Mouse (Mus musculus) thymus, postnatal 0 days (tissue): ENCODE data around the gene Higd1b. TPM values are rescaled to one million over a fixed set of nuclear protein-coding genes. Genes with fewer than 3 reads are reported as not detected.

Source experiments
- DNase-seq: peaks from one replicate; pipeline ENCODE4 v3.0.0-alpha.2; 2015; ENCODE audit warnings: low spot score
- polyA plus RNA-seq: library from polyadenylated mRNA; unstranded; fragments of >200 nt; fragmentation: Nextera tagmentation; extraction: Ambion mirVana; gene quantifications from 2 replicates; pipeline ENCODE4 v1.2.1, GENCODE M21; 2015

The Higd1b gene
- polyA plus RNA-seq, 1 experiment from 2014 or later, result 4.8 TPM

DNA sequence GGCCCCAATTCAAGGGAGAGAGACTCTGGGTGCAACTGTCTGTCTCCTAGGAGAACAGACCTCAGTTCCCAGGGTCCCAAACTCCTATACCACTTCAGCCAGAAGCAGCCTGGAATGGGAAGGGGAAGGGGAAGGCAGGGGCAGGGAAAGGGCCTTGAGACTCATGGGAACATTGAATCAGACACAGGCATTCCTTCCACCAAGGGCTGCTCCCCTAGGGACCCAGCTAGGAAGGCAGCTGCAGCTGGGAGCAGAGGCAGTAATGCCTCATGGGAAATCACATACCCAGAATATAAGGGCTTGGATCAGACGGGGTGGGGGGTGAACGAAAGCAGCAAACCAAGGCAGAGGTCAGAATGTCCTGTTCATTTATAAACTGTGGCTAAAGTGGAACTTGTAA is 2.5 kb downstream of the Higd1b start:
- DNase-seq, result no peak

DNA sequence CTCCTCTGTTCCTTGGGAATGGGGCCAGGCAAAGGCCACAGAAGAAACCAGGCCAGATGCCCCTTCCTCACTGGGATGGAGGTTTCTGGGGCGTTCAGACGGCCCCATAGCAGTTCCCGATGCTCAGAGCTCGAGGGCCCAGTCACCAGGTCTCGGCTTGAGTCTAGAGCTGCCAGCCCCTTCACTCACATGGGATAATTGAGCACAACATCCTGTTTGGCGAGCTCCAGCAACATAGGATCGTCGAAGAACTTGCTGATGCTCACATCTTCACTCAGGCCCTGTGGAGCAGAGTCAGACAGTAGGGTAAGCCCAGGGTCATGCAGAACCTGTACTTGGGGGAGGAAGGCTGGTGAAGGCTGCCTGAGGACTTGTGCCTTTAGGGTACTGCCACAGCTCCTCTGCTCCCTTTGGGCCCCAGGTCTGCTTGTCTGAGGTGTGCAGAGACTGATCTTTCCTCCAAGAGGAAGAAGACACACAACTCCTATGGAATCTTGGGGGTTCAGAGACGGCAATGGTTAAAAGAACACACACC is 3.0 kb downstream of the Higd1b start:
- no peak for DNase-seq

GRCm38 (mm10) chr11:102845926-102846325 is 10.3 kb downstream of the Higd1b start:
- no peak for DNase-seq

GRCm38 (mm10) chr11:102851883-102852282 is 16.2 kb downstream of the Higd1b start:
- DNase-seq, result peak; percentile 38

- DNase-seq, result peak; percentile 14
Measured at GRCm38 (mm10) chr11:102853760-102854159, 18.1 kb downstream of the Higd1b start.

GRCm38 (mm10) chr11:102855941-102856340 is 20.3 kb downstream of the Higd1b start:
- no peak for DNase-seq

DNA sequence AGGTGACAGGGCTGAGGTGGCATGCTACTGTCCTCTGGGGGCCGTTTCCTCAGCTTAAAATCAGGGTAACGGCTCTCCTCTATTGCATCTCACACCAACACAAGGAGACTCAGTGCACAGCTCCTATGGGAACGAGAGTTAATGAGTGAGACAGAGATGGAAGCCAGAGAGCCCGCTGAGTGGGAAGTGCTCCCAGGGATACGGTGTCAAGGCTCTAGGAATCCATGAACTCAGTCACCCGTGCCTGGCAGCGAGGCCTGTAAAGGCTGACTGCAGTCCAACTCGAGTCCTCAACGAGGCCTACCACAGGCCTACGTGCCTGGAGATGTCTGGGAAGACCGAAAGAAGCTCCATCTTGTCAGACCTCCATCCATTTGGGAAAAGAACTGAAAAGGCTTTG is 23.3 kb downstream of the Higd1b start:
- DNase-seq, result no peak

GRCm38 (mm10) chr11:102859933-102860332 is 24.3 kb downstream of the Higd1b start:
- DNase-seq, result no peak

DNA sequence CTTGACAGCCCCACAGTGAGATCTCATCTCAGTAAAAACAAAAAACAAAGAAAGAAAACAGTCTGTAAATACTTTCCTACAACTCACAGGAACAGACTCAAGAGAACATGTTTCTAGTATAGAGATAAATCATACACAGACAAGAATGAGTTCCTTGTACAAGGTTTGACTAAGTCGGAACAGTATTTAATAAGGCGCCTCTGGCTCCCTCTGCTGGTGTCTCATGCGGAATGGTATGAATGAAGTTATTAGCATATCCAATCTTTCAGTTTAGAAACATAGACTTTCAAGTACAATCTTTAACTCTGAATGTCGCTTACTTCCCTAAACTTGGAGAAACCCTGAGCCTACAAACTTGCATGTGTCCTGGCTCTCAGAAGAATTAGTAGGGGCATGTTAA is 28.6 kb downstream of the Higd1b start:
- DNase-seq, result peak; percentile 67

GRCm38 (mm10) chr11:102874801-102875334 is 39.2 kb downstream of the Higd1b start:
- no peak for DNase-seq

GRCm38 (mm10) chr11:102879558-102879957 is 43.9 kb downstream of the Higd1b start:
- no peak for DNase-seq

DNA sequence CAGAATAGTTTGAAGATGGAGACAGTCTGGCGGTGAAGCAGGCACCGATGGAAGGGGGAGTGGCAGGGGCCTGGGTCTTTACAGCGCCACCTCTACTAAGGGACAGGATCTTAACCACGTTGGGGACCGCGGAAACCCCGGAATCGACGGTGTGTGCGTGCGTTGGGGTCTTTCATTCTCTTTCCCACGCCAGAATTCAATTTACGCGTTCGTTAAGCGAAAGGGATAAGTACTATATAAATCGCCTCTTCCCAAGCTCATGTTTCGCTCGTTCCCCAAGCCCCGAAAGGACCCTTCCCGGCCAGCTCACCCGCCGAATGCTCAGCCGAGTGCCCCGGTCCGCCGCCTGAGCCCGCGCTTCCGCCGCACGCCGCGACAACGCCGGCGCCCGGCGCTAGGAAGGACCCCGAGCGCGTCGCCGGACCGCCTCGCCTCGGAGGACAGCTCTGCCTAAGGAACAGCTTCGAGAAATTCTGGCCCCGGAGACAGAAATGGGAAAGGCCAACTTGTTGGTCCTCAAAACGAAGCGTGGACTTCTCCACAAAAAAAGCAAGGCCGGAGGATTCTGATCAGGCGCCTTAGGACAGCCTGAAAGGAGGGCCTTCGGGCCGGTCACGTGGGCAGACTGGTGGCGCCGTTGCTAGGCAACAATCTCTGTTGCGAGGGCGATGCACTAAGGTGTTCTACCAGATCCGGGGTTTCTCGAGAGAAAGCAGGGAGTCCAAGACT is 45.1 kb downstream of the Higd1b start, which contains the start of the genes Eftud2 and Ccdc103:
Gene Eftud2 (minus strand): TSS at position 401 of the 729 bp plus-strand sequence.
Gene Ccdc103 (plus strand): TSS at position 620 of the 729 bp plus-strand sequence.
- peak; percentile 93 for DNase-seq

DNA sequence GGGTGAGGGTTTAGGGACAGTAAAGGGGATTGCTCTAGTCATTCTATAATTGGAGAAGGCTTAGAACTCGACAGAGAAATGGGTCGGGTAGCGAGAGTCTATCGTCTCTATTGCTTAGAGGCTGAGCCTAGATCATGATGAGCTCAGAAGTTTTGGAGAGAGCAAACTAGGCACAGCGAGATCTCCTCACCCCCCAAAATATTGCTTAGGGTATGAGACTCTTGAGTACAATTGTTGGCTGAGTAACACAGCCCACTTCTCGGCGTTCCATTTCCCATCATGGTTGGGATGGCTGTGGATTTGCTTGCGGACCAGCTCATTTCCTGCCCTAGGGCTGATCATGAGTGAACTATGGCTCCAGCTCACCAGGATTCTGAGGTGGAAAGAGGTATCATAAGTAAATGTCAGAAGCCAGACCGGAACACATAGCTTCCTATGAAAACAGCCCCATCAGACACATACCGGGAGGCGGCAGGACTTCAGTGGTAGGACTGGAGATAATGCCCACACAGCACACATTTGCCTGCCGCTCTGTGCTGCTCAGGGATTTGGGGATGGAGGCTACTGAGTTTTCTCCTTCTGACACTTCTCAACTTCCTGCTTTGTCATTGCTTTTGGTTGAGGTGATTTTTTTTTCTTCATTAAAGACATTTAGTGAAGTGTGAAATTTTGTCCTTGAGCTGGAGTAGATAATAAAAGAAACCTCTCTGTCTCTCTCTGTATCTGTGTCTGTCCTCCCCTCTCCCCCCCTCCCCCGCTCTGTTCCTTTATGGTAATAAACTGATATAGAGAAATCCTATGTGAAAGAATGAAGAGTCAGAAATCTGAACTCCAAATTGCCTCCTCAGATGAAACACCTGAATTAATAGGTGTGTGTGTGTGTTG is 45.9 kb downstream of the Higd1b start:
- DNase-seq, result no peak

DNA sequence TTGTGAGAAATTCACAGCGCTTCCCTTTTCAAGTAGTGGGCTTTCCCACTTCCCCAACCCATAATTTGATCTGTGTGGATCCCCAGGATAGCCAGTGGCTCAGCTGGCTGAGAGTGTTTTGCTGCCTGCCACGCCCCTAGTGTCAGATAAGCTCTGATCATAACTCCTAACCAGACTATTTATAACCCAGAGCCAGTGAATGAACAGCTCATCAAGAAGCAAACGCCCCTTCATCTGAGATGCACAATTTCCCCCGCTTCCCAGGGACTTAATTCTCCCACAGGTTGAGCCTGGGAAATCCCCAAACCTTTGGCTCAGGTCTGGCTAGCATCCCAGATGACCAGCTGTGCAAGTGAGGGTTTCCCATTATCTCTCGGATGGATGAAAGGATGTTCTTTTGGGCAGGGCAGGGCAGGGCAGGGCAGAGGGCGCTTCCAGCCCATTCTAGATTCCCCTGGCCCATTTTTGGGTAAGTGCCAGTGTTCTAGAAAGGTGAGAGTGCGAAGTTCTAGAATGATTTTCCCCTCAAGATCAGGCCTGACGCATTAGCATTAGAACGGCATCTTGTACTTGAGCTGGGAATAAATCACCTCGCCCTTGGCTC is 49.1 kb downstream of the Higd1b start, which contains the start of gene Fam187a:
Gene Fam187a (plus strand): TSS at position 554 of the 604 bp plus-strand sequence.
- DNase-seq, result no peak

DNA sequence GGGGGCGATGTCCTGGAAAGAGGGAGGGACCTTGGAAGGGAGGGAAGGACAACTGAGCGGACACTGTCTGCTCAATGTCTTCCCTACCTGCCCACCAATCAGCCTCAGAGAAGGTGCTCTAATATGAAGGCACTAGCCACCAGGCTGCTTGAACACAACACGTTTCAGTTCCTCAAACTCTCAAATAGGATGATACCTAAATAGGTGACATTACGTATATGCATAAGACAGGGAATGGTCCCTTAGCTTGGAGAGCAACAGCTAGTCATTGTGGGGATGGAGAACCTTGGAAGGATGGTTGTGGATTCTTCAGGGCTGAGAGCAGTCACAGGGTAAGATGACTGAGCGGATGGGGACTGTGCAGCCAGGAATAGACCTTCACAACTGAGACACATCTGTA is 51.8 kb downstream of the Higd1b start:
- no peak for DNase-seq

Other genes starting within 250 kb of the Higd1b start
- 3.9 and 4.3 TPM in 2 replicates for gene Fzd2, start 231.5 kb upstream of the Higd1b start, polyA plus RNA-seq
- gene Meioc, start 172.1 kb upstream of the Higd1b start, polyA plus RNA-seq, result 0.05 TPM in 1 of 2 replicates, not detected in the other
- gene Ccdc43, start 138.1 kb upstream of the Higd1b start, polyA plus RNA-seq, result 37.1 and 38.5 TPM in 2 replicates
- gene Adam11, start 74.4 kb upstream of the Higd1b start, polyA plus RNA-seq, result 1.4 and 1.7 TPM in 2 replicates
- 4.8 TPM in 2 replicates for gene Gjc1, start 16.1 kb upstream of the Higd1b start, polyA plus RNA-seq
- 160 and 164 TPM in 2 replicates for gene Eftud2, start 45.1 kb downstream of the Higd1b start, polyA plus RNA-seq
- 0.12 and 0.54 TPM in 2 replicates for gene Ccdc103, start 45.4 kb downstream of the Higd1b start, polyA plus RNA-seq
- gene Fam187a, start 49.3 kb downstream of the Higd1b start, polyA plus RNA-seq, result not detected in 2 replicates
- 0.84 and 0.92 TPM in 2 replicates for gene Gfap, start 65.1 kb downstream of the Higd1b start, polyA plus RNA-seq
- gene Kif18b, start 89.3 kb downstream of the Higd1b start, polyA plus RNA-seq, result 7.5 and 8.4 TPM in 2 replicates
- 0.12 TPM in 1 of 2 replicates, not detected in the other for gene C1ql1, start 110.8 kb downstream of the Higd1b start, polyA plus RNA-seq
- 81.6 and 85.6 TPM in 2 replicates for gene Nmt1, start 192.3 kb downstream of the Higd1b start, polyA plus RNA-seq
- 31.3 and 39.8 TPM in 2 replicates for gene Dcakd, start 192.5 kb downstream of the Higd1b start, polyA plus RNA-seq